Mouse (Mus musculus): ENCODE data around the gene Igsf9.
A peak's percentile ranks its signal among the peaks of the same experiment; 100 is the strongest.

Gene Igsf9

GRCm38 (mm10) chr1:172519644-172520043 lies 38.1 kb downstream of the Igsf9 start:
- no peak for DNase-seq (ENCODE audit: low spot score)

- no peak for DNase-seq (ENCODE audit: low spot score)
Observed at GRCm38 (mm10) chr1:172520576-172521440, 39.2 kb downstream of the Igsf9 start, which contains the start of gene Cfap45. TSS of gene Cfap45 (plus strand) at chr1:172520801.

- DNase-seq (ENCODE audit: low spot score) = no peak
Observed at GRCm38 (mm10) chr1:172522524-172522923, 40.9 kb downstream of the Igsf9 start.

GRCm38 (mm10) chr1:172523699-172524101 lies 42.1 kb downstream of the Igsf9 start:
- DNase-seq (ENCODE audit: low spot score) = no peak

GRCm38 (mm10) chr1:172525027-172525764 lies 43.6 kb downstream of the Igsf9 start:
- peak; percentile 8 for DNase-seq (ENCODE audit: low spot score)

GRCm38 (mm10) chr1:172525971-172526370 lies 44.4 kb downstream of the Igsf9 start:
- no peak for DNase-seq (ENCODE audit: low spot score)

- no peak for DNase-seq (ENCODE audit: low spot score)
Observed at GRCm38 (mm10) chr1:172526380-172527081, 44.9 kb downstream of the Igsf9 start.

- no peak for DNase-seq (ENCODE audit: low spot score)
Observed at GRCm38 (mm10) chr1:172527431-172527830, 45.8 kb downstream of the Igsf9 start.

- DNase-seq (ENCODE audit: low spot score) = peak; percentile 82
Observed at GRCm38 (mm10) chr1:172528701-172529100, 47.1 kb downstream of the Igsf9 start.

GRCm38 (mm10) chr1:172530544-172531220 lies 49.1 kb downstream of the Igsf9 start:
- peak; percentile 7 for DNase-seq (ENCODE audit: low spot score)

- no peak for DNase-seq (ENCODE audit: low spot score)
Observed at GRCm38 (mm10) chr1:172532551-172532950, 51.0 kb downstream of the Igsf9 start.

GRCm38 (mm10) chr1:172535116-172535515 lies 53.5 kb downstream of the Igsf9 start:
- DNase-seq (ENCODE audit: low spot score) = no peak

GRCm38 (mm10) chr1:172539827-172540226 lies 58.2 kb downstream of the Igsf9 start:
- DNase-seq (ENCODE audit: low spot score) = no peak

GRCm38 (mm10) chr1:172540283-172540820 lies 58.8 kb downstream of the Igsf9 start:
- no peak for DNase-seq (ENCODE audit: low spot score)

GRCm38 (mm10) chr1:172546062-172546461 lies 64.5 kb downstream of the Igsf9 start:
- no peak for DNase-seq (ENCODE audit: low spot score)

All from adipocyte (in vitro differentiated cells).